Mouse (Mus musculus) small intestine, adult 2 months (tissue): Measurements from ENCODE around the gene Pitpnm3.

ENCODE experiments used
- CTCF ChIP-seq: fragments of 200-500 bp; IDR thresholded peaks from 2 replicates; pipeline ENCODE4 v1.5.1; 2012; ENCODE audit warnings: low read depth, mild to moderate bottlenecking, control low read depth, inconsistent platforms, low read length, moderate library complexity, mixed read lengths; ENCODE audit not compliant: insufficient replicate concordance, insufficient read length; ENCODE audit errors: extremely low read depth
- POLR2A ChIP-seq: fragments of 200-500 bp; IDR thresholded peaks from 2 replicates; pipeline ENCODE4 v1.6.1; 2012; ENCODE audit warnings: low read depth, mild to moderate bottlenecking, control low read depth, inconsistent platforms, low read length, moderate library complexity

GRCm38 (mm10) chr11:72032589-72032988 is 103.0 kb downstream of the Pitpnm3 start:
- TF ChIP-seq POLR2A: no peak
- TF ChIP-seq CTCF: no peak
